Mouse (Mus musculus): ENCODE results near the gene Eml6.

The Eml6 gene

DNA sequence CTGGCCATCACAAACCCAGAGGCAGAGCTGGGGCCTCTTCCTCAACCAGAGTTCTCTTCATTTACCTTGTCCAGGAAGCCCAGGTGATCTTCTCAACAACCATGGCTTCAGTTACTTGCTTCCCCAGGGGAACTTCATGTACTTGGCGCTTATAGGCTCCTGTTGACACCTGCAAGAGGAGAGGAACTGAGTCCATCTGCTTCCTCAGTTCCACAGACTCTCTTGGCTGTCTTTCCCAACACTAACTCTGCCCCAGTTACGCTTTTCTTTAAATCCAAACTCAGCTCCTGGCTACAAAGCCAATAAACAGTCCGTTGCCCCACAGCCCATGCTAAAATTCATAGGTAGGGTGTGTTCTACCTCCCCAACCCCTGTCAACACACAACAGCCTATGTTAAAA, 278.5 kb downstream of the Eml6 start:
- DNase-seq, result no peak

DNA sequence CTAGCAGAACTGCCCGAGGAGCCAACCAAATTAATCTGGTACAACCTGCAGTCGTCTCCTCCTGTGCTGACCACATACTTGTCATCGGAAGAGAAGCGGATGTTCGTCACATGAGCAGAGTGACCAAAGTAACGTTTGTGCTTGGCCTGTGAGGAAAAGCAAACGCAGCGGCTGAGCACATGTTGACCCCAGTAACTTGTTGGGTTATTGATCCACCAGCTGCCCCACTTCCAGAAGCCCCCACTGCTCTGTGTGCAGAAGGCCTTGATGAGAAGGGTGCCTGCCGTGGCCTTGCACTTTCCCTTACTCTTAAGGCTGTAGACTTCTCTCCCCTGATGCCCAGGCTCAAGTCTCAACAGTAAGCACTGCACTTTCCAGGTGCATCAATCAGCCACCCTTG, 279.6 kb downstream of the Eml6 start:
- no peak for DNase-seq

DNA sequence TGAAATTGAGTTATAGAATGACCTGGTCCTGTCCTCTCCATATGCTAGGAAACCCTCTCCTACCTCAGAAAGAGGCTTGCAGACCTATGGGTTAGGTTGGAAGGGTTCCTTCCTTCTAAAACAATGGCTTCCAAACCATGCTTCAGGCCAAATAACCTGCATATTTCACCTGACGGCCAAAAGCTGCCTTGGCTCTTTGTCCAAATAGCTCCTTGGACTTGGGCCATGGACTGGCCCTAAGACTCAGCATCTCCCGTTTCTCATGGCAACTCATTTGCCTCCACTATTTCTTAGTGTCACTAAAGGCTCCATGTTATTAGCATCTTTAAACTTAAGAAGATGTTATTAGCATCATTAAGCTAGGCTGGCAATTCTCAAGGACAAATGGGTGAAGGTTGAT, 280.3 kb downstream of the Eml6 start:
- DNase-seq, result no peak

- DNase-seq, result no peak
These were observed 280.9 kb downstream of the Eml6 start for GRCm38 (mm10) chr11:29744760-29745430.

DNA sequence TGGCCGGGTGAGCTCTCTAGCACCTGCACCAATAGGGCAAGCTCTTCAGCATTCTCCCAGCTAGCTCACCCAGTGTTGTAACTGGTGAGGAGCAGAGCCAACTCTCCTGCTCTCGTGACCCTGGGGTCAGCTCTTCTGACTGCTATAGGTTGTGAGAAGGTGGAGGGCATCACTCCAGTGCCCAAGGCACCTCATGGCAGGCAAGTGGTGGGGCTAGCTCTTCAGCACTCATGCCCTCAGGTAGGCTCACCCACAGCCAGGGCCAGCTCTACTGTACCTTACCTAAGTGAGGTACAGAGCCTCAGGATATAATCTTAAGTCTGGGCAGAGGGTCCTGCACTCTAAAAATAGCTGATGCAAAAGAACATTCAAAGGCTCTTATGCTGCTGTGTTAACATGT, 286.1 kb downstream of the Eml6 start:
- DNase-seq, result no peak

- DNase-seq, result no peak
These were observed 297.9 kb downstream of the Eml6 start for GRCm38 (mm10) chr11:29727901-29728300.

GRCm38 (mm10) chr11:29725610-29726009, 300.2 kb downstream of the Eml6 start:
- no peak for DNase-seq

DNA sequence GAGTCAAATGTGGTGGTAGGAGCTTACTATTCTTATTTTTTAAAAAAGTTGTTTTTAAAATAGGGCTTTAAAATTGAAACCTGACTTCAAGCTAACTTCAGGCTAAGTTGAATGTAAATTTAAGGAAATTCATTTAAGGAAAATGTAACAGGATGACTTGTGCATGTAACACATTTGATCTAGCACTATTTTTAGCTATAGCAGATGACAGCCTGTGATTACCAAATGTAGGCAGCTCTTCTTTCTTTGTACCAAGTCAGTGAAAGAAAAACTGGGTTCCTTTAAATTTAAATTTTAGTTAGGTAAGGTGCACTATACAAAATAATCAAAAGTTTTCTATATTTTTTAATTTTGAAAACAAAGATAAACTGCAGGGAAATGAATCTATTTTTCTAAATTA, 300.7 kb downstream of the Eml6 start:
- no peak for DNase-seq

GRCm38 (mm10) chr11:29724213-29724612, 301.6 kb downstream of the Eml6 start:
- DNase-seq, result no peak

DNA sequence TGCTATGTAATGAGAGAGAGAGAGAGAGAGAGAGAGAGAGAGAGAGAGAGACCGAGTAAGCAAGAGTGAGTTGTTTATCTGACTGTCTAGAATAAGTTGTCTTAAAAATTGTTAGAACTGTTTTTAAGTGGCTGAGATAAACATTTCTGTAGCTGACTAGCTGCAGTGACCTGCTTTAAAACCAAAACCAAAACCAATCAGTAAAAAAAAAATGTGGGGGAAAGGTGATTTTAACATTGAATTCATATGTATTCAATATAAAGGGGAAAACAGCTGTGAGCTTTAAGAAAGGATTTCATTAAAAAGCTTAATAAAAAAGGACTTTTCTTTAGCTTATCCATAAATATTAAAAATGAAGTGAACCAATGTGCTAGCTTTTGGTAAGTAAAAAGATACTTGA, 306.2 kb downstream of the Eml6 start:
- no peak for DNase-seq

DNA sequence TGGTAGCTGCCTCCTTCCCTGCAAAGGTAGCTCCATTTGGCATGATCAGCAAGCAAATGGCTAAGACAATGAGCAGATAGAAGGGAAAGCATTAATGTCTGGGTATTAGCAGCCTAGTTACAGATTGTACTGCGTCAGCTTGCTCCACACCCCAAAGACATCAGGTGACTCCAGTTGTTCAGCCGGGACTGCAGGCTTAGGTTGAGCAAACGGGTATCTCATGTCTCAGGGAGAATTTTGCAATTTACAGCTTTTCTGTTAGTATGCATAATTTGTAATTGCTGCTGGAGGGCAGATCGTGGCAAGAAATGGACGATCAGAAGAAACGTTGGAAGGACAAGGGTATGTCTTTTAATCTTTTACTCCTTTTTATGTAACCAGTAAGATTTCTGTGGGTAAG, 307.3 kb downstream of the Eml6 start:
- no peak for DNase-seq

DNA sequence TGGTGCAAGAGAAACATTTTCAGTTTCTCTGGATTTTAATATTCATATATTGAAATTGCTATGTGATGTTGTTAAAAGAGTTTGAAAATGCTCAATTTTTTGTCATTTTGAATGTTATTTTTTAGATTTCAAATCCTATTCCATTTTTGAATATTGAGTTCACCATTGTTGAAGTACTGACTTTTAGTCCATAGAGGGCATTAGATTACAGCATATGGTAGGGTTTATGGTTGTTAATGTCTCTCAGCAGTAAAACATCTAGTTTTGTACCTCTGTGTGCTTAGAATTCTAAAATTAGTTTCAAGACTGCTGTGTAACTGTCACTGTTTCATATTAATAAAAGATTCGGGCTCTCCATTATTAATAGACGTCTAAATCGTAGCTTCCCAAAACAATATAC, 310.3 kb downstream of the Eml6 start:
- DNase-seq, result no peak

DNA sequence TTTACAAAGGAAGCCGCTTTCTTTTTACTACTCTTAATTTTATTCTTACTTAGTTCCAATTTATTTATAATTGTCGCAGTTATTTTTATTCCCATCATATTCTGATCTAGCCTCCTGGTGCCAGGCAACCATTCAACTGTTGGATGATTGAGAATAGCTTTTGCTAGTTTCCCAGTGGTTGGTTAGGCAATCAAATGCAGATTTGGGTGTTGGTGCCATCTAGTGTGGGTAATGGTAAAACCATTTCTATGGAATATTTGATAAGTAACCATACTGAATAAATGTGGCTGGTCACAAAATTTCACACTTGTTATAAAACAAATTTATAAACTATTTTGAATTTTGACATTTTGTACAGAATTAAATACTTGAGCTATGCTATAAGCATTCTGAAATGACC, 311.0 kb downstream of the Eml6 start:
- no peak for DNase-seq

- no peak for DNase-seq
These were observed 311.7 kb downstream of the Eml6 start for GRCm38 (mm10) chr11:29714114-29714513.

DNA sequence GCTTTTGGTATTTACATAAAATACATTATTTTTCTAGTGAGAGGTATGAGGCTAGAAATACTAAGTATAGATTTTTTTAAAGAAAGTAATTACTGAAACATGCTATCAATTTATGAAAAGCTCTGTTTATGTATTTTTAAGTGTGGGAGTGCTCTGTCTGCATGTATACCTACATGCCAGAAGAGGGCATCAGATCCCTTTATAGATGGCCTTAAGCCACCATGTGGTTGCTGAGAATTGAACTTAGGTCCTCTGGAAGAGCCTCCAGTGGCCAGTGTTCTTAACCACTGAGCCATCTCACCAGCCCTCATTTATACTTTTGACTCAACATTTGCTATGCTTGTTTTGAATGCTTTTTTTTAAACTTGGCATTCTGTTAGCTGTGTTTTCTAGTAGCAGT, 316.3 kb downstream of the Eml6 start:
- DNase-seq, result no peak

DNA sequence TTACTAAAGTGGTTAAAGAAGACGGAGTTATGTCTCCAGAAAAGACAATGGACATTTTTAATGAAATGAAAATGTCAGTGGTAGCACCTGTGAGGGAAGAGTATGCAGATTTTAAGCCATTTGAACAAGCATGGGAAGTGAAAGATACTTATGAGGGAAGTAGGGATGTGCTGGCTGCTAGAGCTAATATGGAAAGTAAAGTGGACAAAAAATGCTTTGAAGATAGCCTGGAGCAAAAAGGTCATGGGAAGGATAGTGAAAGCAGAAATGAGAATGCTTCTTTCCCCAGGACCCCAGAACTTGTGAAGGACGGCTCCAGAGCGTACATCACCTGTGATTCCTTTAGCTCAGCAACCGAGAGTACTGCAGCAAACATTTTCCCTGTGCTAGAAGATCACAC, 319.0 kb downstream of the Eml6 start:
- DNase-seq, result no peak

- no peak for DNase-seq
These were observed 320.6 kb downstream of the Eml6 start for GRCm38 (mm10) chr11:29705263-29705662.

GRCm38 (mm10) chr11:29702721-29703120, 323.1 kb downstream of the Eml6 start:
- DNase-seq, result no peak

- DNase-seq, result no peak
These were observed 331.1 kb downstream of the Eml6 start for GRCm38 (mm10) chr11:29694754-29695153.

GRCm38 (mm10) chr11:29693576-29694410, 332.0 kb downstream of the Eml6 start:
- peak; percentile 80 to 90 for DNase-seq

Measured in spleen, adult 18-20 months (tissue).